Mouse (Mus musculus) cerebellum, adult 2 months (tissue): ENCODE results near the gene Ciapin1. TPM values are rescaled to one million over a fixed set of nuclear protein-coding genes. Genes with fewer than 3 reads are reported as not detected.

Source experiments
- DNase-seq, 2 experiments: peaks; one replicate each; pipeline ENCODE4 v3.0.0; 2021
- H3K27ac ChIP-seq: fragments of 200-500 bp; 2 replicates; pipeline ENCODE4 v1.5.1; 2012; ENCODE audit warnings: low read length, control low read depth, inconsistent platforms; ENCODE audit not compliant: insufficient read depth
- H3K27me3 ChIP-seq: fragments of 200-500 bp; 2 replicates; pipeline ENCODE4 v1.6.1; 2012; ENCODE audit warnings: inconsistent platforms, mild to moderate bottlenecking, low read length, moderate library complexity; ENCODE audit not compliant: control insufficient read depth, insufficient read depth
- H3K4me1 ChIP-seq: fragments of 200-500 bp; 2 replicates; pipeline ENCODE4 v1.6.1; 2011; ENCODE audit warnings: low read length; ENCODE audit not compliant: control insufficient read depth, insufficient read depth
- H3K4me3 ChIP-seq: fragments of 200-500 bp; replicated peaks from 2 replicates; pipeline ENCODE3; 2011; ENCODE audit warnings: mild to moderate bottlenecking, low read depth, low read length, control low read depth; ENCODE audit not compliant: insufficient read depth
- CTCF ChIP-seq: fragments of 200-500 bp; IDR thresholded peaks from 2 replicates; pipeline ENCODE4 v1.5.1; 2011; ENCODE audit warnings: low read depth, mild to moderate bottlenecking, control low read depth, low read length, moderate library complexity, borderline replicate concordance; ENCODE audit not compliant: insufficient read depth
- POLR2A ChIP-seq: fragments of 200-500 bp; IDR thresholded peaks from 2 replicates; pipeline ENCODE4 v1.6.1; 2011; ENCODE audit warnings: low read length, control low read depth, borderline replicate concordance; ENCODE audit not compliant: insufficient read depth
- WGBS: fragments of 180-500 bp; shearing (Covaris S2); methylation state at CpG from one replicate; pipeline ENCODE4 v1.1.7; 2018; 5-methylcytosine and 5-hydroxymethylcytosine counted together
- polyA plus RNA-seq: library from polyadenylated mRNA; depleted of rRNA; stranded (reverse); fragments of >200 nt; gene quantifications from 2 replicates; pipeline ENCODE4 v1.2.3, GENCODE M21; 2012

The Ciapin1 gene
- polyA plus RNA-seq, 1 experiment, result 58.4 TPM

DNA sequence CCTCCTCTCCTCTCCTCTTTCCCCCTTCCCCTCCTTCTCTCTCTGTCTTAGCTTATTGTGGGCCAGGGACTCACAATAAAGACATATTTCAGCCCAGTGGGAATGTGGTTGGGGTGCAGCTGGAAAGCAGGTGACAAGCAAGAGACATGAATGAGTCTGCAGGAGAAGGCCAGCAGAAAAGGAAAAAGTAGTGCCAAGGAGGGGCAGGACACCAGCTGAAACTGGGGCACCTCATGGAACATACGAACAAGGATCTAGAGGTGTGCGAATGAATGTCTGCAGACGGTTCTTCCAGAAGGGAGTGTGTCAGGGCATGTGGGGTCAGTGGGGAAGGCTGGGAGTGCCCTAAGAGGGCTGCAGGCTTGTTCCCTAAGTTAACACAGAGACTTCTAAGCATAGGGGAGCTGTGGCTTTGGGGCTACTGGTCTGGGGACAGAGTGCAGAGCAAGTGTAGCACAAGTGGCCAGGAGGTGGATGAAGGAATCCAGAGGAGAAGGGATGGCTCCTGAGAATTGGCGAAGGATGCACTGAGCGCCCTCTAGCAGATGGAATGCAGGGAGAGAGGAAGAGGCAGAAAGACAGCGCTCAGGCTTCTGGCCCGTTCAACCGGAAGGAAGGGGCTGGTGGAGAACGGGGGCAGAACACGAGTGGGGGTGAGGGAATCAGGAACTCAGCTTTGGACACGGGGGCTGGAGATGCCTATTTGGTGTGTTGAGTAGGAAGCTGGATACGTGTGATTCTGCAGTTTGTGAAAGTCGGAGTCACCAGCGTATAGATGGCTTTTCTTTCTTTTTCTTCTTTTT is 36.7 kb downstream of the Ciapin1 start:
- H3K27me3 ChIP-seq, result no peaks in the 10 kb centered on the region
- WGBS, result 35% methylated on average over 14 of the region's 14 CpGs
- no peaks in the 10 kb centered on the region for H3K4me1 ChIP-seq
- no peak for TF ChIP-seq POLR2A
- peak; percentile 37; the same call in 1 of the 2 replicates for TF ChIP-seq CTCF
- no peak overlapping the region for H3K4me3 ChIP-seq
- peak; percentile 53 to 56 for DNase-seq
- H3K27ac ChIP-seq, result no peak overlapping the region

DNA sequence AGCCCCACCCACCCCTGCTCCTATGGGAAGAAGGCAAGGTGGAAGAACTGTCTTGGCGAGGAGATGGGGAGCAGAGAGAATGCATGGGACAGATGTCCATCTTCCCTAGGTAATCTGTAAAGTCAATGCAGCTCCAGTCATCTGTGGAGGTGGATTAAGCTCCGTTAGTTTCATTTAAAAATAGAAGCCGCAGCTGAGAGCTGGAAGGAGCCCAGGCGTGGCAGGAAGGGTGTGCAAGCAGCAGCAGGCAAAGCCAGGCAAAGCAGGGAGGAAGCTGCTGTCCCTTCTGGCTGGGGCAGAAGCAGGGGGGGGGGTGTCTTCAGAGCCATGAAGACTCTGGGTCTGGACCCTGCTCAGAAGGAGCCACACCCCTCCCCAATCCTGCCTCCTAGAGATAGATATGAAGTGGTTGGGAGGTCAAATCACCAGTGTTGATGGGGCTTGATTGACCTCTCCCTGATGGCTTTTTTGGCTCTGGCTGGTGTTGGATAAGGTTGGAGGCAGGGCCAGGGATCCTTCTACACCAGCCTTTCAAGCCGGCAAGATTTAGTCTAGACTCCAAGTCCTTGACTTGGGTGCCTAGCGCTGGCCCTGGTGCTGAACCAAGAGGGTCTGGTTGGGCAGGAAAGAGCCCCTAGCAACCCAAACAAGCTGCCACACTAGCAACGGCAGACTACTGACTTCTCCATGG is 37.7 kb downstream of the Ciapin1 start:
- no peak for DNase-seq
- no peak for TF ChIP-seq CTCF
- no peak for TF ChIP-seq POLR2A
- H3K4me1 ChIP-seq, result no peaks in the 10 kb centered on the region
- no peak overlapping the region for H3K27ac ChIP-seq
- H3K27me3 ChIP-seq, result no peaks in the 10 kb centered on the region
- WGBS, result 44% methylated on average over 7 of the region's 7 CpGs
- H3K4me3 ChIP-seq, result no peak overlapping the region

DNA sequence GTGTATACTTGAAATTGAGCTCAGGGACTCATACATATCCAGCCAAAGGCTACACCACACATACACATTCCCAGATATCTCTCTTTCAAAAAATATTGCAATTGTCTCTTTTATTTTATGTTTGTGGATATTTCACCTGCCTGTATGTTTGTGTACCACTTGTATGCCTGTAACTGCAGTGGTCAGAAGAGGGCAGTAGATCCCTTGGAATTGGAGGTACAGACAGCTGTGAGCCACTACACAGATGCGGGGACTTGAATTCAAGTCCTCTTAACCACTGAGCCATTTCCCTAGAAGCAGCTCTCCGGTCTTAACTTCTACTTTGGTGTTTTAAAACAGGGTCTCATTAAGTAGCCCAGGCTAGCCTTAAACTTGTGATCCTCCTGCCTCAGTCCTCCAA is 43.4 kb downstream of the Ciapin1 start:
- H3K27me3 ChIP-seq, result no peaks in the 10 kb centered on the region; the same call in 1 of the 2 replicates
- no peak overlapping the region for H3K4me3 ChIP-seq
- DNase-seq, result no peak
- no peak overlapping the region for H3K27ac ChIP-seq
- TF ChIP-seq POLR2A, result no peak
- no peak for TF ChIP-seq CTCF
- no peaks in the 10 kb centered on the region for H3K4me1 ChIP-seq
- WGBS, result 95% methylated on average over 2 of the region's 2 CpGs

DNA sequence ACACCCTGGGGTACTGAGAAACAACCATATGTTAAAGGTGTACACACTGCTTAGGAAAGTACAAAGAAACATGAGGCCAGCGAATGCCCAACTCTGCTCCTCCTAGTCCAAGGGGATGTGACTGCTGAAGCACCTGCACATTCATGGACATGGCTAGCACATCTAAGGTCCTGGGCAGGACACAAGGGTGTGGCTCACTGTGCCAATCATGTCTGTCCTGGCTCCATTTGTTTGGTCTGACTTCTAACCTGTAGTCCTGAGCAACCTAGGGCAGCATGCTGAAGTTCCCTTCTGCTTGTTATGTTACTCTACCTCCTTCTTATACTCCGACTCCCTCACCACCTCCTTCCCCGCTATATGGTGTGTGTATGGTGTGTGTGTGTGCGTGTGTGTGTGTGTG is 43.8 kb downstream of the Ciapin1 start:
- TF ChIP-seq POLR2A (no peak), CTCF (no peak)
- H3K27ac ChIP-seq, result no peak overlapping the region
- WGBS, result 86% methylated on average over 4 of the region's 4 CpGs
- H3K4me3 ChIP-seq, result no peak overlapping the region
- no peaks in the 10 kb centered on the region for H3K4me1 ChIP-seq
- H3K27me3 ChIP-seq, result no peaks in the 10 kb centered on the region; the same call in 1 of the 2 replicates
- no peak for DNase-seq

GRCm38 (mm10) chr8:94789256-94789955 is 48.8 kb downstream of the Ciapin1 start:
- TF ChIP-seq POLR2A (no peak), CTCF (no peak)
- WGBS, result 64% methylated on average over 10 of the region's 10 CpGs
- DNase-seq, result no peak
- Histone ChIP-seq H3K4me1 (no peaks in the 10 kb centered on the region; the same call in 1 of the 2 replicates), H3K27me3 (no peaks in the 10 kb centered on the region; the same call in 1 of the 2 replicates), H3K27ac (no peak overlapping the region), H3K4me3 (no peak overlapping the region)

DNA sequence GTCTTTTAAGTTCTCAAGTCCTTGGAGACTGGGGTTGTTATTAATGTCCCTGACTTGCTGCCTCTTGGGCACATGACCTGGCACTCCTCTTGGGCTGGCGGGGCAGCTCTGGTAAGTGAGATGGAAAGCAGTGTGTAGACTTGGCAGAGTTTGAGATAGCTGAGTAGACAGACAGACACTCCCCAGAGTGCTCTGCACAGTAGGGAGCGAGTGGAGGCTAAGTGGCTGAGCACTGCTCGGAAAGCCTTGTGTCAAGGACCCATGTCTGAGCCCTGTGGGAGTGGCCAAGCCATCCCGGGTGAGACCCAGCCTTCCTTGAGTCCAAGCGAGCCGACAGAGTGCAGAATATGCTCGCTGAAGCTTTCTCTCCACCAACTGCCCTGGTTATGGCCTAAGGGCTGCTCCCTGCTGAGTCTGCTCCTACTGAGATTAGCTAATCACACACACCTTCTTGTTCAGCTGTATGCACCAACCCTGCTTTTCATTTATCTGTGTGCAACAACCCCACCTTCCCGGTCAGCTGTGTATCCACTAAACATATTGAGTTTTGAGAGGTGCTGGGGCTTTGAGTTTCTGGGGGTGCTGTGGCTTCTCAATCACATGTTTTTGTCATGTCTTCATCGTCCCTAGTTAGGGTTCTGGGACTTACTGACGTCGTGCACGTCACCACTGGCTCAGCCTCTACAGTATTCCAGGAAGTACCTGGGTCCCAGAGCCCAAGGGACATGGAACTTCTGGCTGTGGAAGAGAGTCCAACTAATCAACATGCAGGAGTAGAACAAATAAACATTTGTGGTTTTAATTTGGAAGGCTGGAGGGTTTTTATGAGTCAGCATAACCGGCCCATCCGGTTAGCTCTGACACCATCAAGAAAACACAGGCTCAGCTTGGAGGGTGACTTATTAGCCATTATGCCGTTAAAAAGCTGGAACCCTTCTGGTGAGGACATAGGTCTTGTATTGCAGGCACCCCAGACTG is 50.3 kb downstream of the Ciapin1 start:
- no peak overlapping the region for H3K4me3 ChIP-seq
- H3K27ac ChIP-seq, result no peak overlapping the region
- DNase-seq, result no peak
- TF ChIP-seq POLR2A (no peak), CTCF (no peak)
- no peaks in the 10 kb centered on the region for H3K27me3 ChIP-seq
- H3K4me1 ChIP-seq, result no peaks in the 10 kb centered on the region; the same call in 1 of the 2 replicates
- WGBS, result 61% methylated on average over 15 of the region's 15 CpGs

- Histone ChIP-seq H3K27me3 (no peaks in the 10 kb centered on the region), H3K4me3 (no peak overlapping the region), H3K4me1 (no peaks in the 10 kb centered on the region; the same call in 1 of the 2 replicates), H3K27ac (no peak overlapping the region)
- TF ChIP-seq CTCF (no peak), POLR2A (no peak)
- WGBS, result 74% methylated on average over 6 of the region's 6 CpGs
- no peak for DNase-seq
Observed at GRCm38 (mm10) chr8:94785995-94786595, 52.1 kb downstream of the Ciapin1 start.
